Mouse (Mus musculus) kidney, adult 11 months (tissue): ENCODE results near the gene Il1rl1.

ENCODE experiments used
- DNase-seq: peaks from one replicate; pipeline ENCODE4 v3.0.0; 2022

The Il1rl1 gene

GRCm38 (mm10) chr1:40439504-40439903 lies 10.1 kb downstream of the Il1rl1 start:
- no peak for DNase-seq

DNA sequence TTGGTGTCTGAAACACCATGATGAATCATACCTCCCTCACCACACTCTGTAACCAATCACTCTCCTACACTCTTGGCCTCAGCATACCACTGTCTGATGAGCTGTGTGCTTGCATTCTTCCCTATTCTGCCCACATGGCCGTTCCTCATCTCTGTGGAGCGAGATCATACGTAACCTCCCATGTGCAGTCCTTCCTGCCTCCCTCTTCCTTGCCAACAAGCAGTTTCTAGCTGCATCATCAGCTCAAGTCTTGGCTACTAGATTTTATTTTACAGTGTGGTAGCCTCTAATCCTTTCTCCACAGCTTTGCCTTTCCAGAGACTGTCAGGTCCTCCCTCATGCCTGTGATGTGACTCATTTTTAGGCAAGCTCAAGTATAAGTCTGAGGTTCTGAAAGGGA lies 15.4 kb downstream of the Il1rl1 start:
- DNase-seq: no peak

GRCm38 (mm10) chr1:40465477-40466430 lies 36.4 kb downstream of the Il1rl1 start, which contains the start of gene Il18r1:
Gene Il18r1, plus strand, starts transcription at chr1:40465552.
- peak; percentile 19 for DNase-seq

GRCm38 (mm10) chr1:40467306-40467705 lies 37.9 kb downstream of the Il1rl1 start:
- DNase-seq: no peak

- no peak for DNase-seq
Observed at GRCm38 (mm10) chr1:40468805-40469204, 39.4 kb downstream of the Il1rl1 start.

DNA sequence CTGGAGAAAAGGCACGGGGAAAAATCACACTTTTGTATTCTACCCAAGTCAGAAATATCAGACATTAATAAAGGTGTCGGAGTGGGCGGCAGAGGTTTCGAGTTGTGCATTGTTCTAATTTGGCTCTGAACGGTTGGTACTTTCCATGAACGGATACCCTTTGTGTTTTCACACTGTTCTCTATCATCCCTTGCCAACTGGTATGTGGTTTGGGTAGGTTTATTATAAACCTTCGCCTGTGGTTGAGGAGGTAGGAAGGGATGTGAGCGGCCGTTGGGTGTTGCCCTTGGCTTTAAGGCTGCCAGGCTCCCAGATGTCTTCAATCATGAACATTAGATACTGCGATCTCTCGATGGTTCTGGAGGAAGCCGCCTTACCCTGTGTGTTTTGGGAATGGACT lies 40.5 kb downstream of the Il1rl1 start:
- no peak for DNase-seq

DNA sequence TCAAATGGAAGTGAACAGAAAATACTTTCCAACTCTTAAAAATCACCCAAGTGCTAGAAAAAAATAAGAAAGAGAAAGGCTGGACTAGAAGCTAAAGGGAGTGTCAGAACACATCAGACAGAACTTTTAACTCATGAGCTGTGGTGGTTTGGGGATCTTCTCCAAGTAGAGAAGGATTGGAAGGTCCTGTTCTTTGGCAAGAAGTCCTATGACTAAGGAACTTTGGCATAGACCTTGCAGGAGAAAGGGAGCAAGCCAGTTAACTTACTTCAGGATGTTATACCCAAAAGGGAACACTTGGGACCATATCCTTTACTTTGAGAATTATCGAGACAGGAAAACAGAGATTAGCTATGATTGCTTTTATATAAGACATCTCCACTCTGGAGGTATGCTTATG lies 43.0 kb downstream of the Il1rl1 start:
- no peak for DNase-seq

DNA sequence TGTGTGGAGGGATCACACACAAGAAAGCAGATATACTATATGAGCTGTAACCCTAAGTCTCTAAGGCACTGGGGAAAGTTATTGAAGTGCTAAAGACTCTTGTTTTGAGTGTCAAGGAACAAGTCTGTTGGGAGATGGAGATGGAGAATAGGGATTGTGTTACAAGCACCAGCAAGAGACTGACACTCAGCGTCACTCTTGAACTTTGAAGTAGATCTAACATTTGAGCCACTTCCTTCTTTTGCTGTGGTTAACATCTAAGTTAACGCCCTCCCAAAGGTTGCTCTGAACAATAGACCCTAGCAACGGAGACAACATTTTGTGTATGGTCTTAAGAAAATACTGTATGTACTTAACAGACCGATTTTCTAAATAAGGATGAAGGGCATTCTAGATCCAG lies 44.3 kb downstream of the Il1rl1 start:
- DNase-seq: no peak

GRCm38 (mm10) chr1:40474336-40474735 lies 45.0 kb downstream of the Il1rl1 start:
- DNase-seq: no peak

- DNase-seq: no peak
Observed at GRCm38 (mm10) chr1:40475697-40476096, 46.3 kb downstream of the Il1rl1 start.

DNA sequence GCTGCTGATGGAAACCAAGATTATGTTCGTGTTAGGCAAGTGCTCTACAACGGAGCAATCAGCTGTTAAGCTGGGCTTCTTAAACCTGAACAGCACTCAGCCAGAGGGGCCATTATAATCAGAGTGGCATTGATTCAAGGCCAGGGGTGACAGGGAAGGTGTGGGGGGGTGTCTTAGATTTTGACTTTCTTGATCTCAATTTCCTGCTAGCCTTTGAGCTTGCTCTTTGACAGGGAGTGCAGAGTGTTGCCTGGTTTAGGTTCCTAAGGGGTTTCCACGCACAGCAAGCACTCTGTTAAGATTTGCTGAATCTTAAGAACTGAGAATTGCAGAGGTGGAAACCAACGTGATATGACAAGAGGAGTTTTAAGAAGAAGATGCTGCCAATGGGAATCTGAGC lies 47.4 kb downstream of the Il1rl1 start:
- no peak for DNase-seq

DNA sequence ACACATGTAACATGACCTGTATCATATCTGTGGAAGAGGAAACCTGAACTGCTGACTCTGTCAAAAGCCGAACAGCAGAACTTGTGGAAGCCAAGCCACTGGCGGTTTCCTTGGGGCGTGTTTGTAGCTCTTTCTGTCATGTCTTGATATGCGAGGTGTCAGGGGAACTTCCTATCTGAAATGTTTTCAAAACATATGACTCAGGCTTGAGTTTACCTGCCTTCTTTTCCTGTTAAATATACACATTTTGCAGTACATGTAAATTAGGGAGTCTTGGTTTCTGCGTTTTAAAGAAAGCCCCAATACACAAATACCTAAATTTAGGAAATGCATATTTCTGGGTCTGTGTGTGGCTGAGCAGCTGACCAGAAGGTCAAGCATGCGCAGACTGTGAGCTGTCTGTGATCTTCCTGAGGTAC lies 50.1 kb downstream of the Il1rl1 start:
- DNase-seq: no peak

DNA sequence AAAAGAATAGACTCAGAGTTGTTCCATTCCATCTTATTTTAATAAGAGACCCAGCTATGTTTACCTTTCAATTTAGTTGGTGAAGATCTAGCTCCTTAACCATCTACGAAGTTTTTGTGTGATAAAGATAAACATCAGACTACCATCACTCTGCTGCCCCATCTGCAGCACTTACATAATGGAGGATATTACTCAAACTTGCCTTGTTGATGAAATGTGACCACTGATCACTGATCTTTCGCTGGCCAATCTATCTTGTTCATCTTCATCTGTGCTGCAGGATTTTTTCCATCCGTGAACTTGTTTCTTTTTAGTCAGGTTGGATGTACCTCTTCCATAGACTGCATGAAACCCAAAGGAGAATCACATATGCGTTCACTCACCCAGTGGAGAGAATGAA lies 65.2 kb downstream of the Il1rl1 start:
- no peak for DNase-seq

DNA sequence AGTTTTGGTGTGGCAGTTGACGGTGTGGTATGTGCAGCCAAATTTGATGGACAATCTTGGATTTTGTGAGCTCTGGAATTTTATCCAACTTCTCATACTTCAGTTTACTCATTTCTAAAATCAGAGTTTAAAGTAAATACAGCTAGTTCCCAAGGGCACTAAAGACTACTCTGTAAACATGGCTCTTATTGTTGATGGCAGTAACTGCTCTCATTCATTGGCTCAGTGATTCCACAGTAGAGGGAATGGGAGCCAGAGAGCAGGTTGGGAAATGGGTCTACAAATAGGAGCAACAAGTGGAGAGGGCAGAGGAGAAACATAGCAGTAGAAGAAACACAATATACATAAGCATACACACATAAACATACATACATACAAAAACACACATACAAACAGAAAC lies 70.3 kb downstream of the Il1rl1 start:
- no peak for DNase-seq

GRCm38 (mm10) chr1:40501126-40501525 lies 71.8 kb downstream of the Il1rl1 start:
- DNase-seq: no peak

DNA sequence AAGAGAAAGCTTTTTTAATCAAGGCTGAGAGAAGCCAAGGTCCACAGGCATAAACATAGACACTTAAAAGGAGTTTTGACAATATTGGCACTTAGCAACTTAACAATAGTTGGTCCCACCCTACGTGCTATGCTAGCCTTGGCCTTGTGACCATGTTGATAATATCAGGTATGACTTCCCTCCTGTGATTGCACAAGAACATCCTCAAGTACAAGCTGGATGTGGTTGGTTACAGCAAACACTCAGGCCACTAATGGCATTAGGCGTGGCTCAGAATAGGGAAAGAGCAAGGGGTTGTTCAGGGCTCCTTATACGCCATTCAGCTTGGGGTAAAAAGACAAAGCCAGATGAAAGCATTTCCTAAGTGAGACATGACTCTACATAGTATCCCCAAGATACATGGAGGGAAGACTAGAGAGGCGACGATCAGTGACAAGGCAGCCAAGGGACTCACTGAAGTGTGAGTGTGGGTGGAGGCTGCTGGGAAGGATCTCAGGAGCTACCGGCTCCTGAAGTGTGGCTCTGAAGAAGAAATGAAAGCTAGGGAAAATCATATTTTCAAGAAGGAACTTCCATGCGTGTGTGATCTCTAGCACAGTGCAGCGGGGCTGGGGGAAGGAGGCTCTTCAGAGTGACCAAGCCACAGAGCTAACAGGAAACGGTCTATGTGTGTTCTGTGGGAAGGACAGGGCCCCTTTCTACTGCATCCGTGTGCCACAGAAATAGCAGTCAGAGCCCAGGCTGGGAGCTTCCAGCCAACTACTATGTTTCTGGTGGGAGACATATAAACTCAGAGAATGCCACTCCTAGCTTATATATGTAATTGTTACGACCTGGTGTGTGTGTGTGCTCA lies 72.4 kb downstream of the Il1rl1 start:
- DNase-seq: no peak

GRCm38 (mm10) chr1:40504548-40504947 lies 75.2 kb downstream of the Il1rl1 start:
- DNase-seq: no peak
